Mouse (Mus musculus) Patski (cell line): ENCODE results near the gene Spata21. TPM values are rescaled to one million over a fixed set of nuclear protein-coding genes. Genes with fewer than 3 reads are reported as not detected.

Experiments used
- ATAC-seq: fragments of 100-300 bp; one replicate; pipeline ENCODE4 v1.8.0; 2021
- CTCF ChIA-PET: fragments of 350-600 bp; sonication (Branson Sonifier 250); formaldehyde crosslinking; loops from one replicate; lab custom pipeline; 2022; ENCODE audit warnings: inconsistent platforms; lab: Charles Lee
- POLR2A ChIA-PET: fragments of 350-600 bp; sonication (Branson Sonifier 250); formaldehyde crosslinking; loops from one replicate; lab custom pipeline; 2022; ENCODE audit warnings: antibody characterized with exemption, inconsistent platforms; lab: Charles Lee
- DNase-seq: peaks from one replicate; pipeline ENCODE4 v3.0.0-alpha.2; 2011; ENCODE audit warnings: low read depth, low spot score
- H3K27me3 ChIP-seq: fragments of 371-371 bp; one replicate; pipeline ENCODE4 v1.5.1; 2021
- CTCF ChIP-seq: fragments of 100-300 bp; IDR thresholded peaks from one replicate; pipeline ENCODE4 v1.5.1; 2021
- in situ Hi-C: fragments of 300-500 bp; cut with MboI; formaldehyde crosslinking; loops from 3 replicates; pipeline ENCODE4 v1.11.1; 2018; ENCODE audit warnings: low pct_unique_long_range_greater_than_20kb, mixed read lengths
- polyA plus RNA-seq: library from polyadenylated mRNA; unstranded; gene quantifications from one replicate; pipeline ENCODE4 v1.2.3, GENCODE M21; 2021

Spata21 gene
- polyA plus RNA-seq, 1 experiment from 2014 or later, result not detected

DNA sequence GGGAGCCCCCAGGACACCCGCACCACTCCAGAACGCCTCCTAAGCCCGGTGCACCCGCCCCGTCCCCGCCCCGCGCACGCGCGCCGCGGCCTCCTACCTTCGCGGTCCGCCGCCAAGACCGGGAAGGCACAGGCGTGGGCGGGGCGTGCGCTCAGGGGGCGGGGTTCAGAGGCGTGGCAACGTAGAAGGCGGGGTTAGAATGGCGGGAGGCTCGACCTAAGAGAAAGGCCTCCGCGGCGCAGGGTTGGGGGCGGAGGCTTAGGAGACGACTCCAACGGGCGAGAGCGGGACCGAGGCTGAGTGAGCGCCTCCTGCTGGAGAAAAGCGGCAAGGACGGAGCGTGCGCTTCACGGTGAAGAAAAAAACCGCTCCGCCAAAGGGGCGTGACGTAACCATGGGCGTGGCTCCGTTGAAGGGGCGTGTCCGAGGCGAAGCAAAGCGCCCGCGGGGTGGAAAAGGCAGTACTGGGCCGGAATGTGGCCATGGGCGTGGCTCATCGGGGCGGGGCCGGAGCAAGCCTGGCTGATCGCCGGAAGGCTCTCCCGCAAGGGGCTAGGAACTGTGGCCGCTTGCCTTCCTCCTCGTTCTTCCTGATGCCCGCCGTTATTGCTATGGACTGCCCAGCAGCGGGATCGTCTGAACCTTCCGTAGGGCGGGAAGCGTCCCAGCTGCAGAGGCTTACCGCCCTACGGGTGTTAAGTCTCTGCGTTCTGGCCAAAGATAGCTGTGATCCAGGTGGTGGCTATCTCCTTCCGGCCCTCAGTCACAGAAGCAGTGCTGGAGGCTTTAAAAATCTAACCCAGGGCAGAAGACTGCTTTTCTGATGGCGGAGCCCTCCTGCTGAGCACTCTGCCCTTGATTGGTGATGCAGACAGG, 27.5 kb upstream of the Spata21 start, which contains the start of gene Crocc:
TSS of gene Crocc (minus strand) at position 125 of the 876 bp plus-strand sequence.
- DNase-seq, result peak; percentile 95
- TF ChIP-seq CTCF, result no peak
- CTCF ChIA-PET, result interaction anchor here (1.2 kb wide), 1 partner anchor 29 kb away, joined by 3 read pairs; no protein-coding TSS in a partner anchor

DNA sequence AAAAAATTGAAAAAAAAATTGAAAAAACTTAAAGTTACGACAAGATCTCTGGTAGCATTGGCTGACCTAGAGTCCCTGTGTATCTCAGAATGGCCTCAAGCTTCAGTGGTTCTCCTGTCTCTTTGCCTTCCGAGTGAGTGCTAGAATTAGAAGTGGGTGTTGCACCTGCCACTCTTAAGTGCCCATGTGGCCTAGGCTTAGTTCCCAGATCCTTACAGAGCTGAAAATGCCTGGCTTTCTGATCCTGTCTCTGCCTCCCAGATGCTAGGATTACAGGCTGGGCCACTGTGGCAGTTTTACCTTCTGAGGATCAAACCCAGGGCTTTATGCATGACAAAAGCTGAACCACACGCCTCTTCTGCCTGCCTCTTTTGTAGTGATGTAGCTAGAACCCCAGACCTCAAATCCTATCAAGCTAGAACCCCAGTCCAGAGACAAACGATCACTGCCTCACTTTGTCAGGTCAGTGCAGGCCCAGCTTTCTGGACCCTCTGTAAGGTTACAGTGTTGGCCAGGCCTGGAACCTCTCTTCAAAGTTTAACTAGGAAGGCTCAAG, 24.0 kb upstream of the Spata21 start:
- no peaks in the 10 kb centered on the region for H3K27me3 ChIP-seq
- CTCF ChIA-PET, result no interaction called here
- in situ Hi-C loops, result no loop called here
- DNase-seq (no peak), ATAC-seq (no peak)
- POLR2A ChIA-PET, result no interaction called here
- TF ChIP-seq CTCF, result no peak

More for the DNA sequence above, 27.5 kb upstream of the Spata21 start, which contains the start of gene Crocc:
- POLR2A ChIA-PET, result interaction anchor here (0.6 to 1.1 kb wide), 2 partner anchors 9 to 267 kb away, joined by 3 read pairs; no protein-coding TSS in a partner anchor
- in situ Hi-C loops, result no loop called here
- H3K27me3 ChIP-seq, result no peaks in the 10 kb centered on the region
- ATAC-seq, result peak; percentile 89

DNA sequence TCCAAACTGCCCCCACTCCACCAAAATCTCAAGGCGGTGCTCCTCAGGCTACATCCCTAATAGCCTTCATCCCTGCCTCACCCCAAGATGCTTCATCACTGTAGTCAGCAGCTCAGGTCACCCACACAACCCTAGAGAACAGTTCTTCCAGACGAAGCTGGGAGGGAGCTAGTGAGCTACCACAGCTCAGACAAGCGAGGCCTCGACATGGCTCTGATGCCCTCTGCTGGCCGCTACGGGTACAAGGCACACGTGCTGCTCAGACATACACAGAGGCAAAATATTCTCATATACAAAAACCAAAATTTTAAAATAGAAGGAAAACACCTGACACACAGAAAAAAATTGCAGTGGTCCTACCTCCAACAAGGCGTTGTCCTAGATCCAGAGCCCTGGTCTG, 23.0 kb upstream of the Spata21 start:
- no peak for DNase-seq
- ATAC-seq, result no peak
- ChIA-PET POLR2A (no interaction called here), CTCF (interaction anchor here (0.9 kb wide), 1 partner anchor 13 kb away, joined by 3 read pairs; no protein-coding TSS in a partner anchor)
- no peak for TF ChIP-seq CTCF
- no peaks in the 10 kb centered on the region for H3K27me3 ChIP-seq
- in situ Hi-C loops, result no loop called here

DNA sequence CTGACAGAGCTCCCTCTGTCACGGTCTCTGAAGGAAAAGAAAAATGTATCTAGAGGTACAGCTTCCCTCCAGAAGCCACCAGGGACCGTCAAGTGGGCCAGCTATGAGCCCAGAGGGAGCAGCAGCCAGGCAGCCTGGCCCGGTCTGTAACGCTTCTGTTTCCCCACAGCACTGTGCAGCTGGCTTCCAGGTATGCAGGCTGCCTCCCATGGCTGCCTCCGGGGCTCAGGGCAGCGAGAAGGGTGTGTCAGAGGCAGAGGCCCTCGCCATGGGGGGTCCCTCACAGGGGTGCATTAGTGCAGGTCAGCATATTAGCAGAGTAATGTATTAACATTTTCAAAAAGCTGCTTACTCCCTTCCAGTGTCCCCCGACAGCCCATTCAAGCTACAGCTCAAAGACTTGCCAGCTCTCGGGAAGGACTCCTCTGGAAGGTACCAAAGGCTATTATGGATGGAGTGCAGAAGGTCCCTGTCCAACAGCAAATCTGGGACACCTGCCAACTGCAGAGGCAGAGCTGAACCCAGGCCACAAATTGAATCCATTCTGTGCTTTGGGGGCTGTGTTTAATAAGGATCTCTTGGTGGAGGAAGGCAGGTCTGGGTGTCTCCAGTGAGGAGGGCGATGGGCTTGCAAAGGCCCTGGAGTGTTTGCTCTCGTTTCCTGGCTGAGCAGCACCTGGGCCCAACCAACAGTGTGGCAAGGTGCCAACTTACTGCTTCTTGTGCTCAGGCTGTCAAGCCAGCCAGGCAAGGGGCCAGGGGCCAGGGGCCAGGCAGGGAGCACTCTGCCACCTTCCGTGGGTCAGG, 21.2 kb upstream of the Spata21 start:
- peak; percentile 68 for ATAC-seq
- TF ChIP-seq CTCF, result no peak
- no peaks in the 10 kb centered on the region for H3K27me3 ChIP-seq
- DNase-seq, result no peak
- ChIA-PET CTCF (no interaction called here), POLR2A (interaction anchor here (1.2 kb wide), 1 partner anchor 10 kb away, joined by 4 read pairs; no protein-coding TSS in a partner anchor)
- in situ Hi-C loops, result no loop called here

DNA sequence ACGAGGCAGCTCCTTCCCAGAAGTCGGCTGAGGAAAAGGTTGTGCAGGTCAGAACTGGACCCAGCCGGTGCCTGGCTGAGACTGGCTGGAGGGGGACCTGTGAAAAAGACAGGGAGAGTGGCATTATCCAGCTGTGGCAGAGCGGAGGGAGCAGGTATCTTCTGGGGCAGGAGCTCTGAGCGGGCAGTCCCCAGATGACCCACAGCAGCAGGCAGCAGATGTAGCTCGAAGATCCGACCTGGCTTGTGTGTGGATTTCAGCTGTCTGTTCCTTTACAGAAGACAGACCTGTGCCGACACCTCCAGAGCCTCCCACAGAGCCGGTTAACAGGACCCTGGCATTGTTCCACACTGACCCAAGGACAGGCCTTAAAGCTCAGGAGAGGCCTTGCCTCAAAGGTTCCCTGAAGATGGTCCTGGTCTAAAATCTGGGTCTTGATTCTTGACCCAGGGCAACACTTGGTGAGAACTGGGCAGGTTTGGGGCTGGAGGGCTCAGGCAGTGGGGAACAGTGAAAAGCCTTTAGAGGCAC, 20.6 kb upstream of the Spata21 start:
- no peak for ATAC-seq
- TF ChIP-seq CTCF, result no peak
- no peaks in the 10 kb centered on the region for H3K27me3 ChIP-seq
- in situ Hi-C loops, result no loop called here
- POLR2A ChIA-PET, result interaction anchor here (1.2 kb wide), 1 partner anchor 9 kb away, joined by 4 read pairs; no protein-coding TSS in a partner anchor
- CTCF ChIA-PET, result interaction anchor here (1.0 kb wide), 1 partner anchor 24 kb away, joined by 4 read pairs; no protein-coding TSS in a partner anchor
- no peak for DNase-seq

DNA sequence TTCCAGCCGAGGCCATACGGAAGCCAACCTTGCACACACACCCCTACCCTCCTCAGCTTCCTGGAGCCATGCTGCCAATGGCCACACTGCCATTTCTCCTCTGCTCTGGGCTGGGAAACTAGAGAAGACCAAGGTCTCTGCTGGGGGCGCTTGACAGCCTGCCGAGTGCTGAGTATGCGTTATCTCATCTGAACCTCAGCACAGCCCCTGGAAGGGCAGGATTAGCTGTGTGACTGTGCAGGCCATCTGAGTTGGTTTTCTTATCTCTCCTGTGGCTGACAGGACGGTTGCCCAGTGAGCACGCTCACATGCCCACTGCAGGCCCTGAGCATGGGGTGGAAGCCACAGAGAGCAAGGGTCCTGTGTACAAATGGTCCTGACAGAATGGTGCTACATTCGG, 19.5 kb upstream of the Spata21 start:
- no peak for TF ChIP-seq CTCF
- no peak for DNase-seq
- no peaks in the 10 kb centered on the region for H3K27me3 ChIP-seq
- no peak for ATAC-seq
- CTCF ChIA-PET, result interaction anchor here (0.8 to 1.0 kb wide), 2 partner anchors 10 to 25 kb away, joined by 3 to 4 read pairs; partner anchors contain the start of gene Necap2
- POLR2A ChIA-PET, result interaction anchor here (1.5 kb wide), 1 partner anchor 9 kb away, joined by 4 read pairs; no protein-coding TSS in a partner anchor
- in situ Hi-C loops, result no loop called here

DNA sequence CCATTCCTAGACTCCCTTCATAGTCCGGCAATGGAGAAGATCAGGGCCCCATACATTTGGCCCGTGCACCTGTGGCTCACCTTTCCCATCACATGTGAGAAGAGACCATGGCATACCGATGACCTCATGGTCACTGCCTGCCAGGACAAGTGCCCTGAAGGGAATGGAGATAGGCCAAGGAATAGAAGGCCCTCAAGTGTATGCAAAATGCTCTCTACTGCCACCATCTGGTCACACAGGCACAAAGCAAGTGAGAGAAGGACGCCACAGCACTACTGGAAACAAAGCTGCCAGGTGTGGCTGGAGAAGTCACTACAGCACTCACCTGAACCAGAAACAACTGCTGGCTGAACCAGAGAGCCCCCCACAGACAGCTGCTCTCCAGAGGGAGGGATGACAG, 18.4 kb upstream of the Spata21 start:
- H3K27me3 ChIP-seq, result no peaks in the 10 kb centered on the region
- ChIA-PET CTCF (interaction anchor here (0.8 to 1.0 kb wide), 2 partner anchors 10 to 26 kb away, joined by 3 read pairs; no protein-coding TSS in a partner anchor), POLR2A (interaction anchor here (0.9 kb wide), 1 partner anchor 9 kb away, joined by 3 read pairs; no protein-coding TSS in a partner anchor)
- TF ChIP-seq CTCF, result no peak
- in situ Hi-C loops, result no loop called here
- DNase-seq, result no peak
- no peak for ATAC-seq

DNA sequence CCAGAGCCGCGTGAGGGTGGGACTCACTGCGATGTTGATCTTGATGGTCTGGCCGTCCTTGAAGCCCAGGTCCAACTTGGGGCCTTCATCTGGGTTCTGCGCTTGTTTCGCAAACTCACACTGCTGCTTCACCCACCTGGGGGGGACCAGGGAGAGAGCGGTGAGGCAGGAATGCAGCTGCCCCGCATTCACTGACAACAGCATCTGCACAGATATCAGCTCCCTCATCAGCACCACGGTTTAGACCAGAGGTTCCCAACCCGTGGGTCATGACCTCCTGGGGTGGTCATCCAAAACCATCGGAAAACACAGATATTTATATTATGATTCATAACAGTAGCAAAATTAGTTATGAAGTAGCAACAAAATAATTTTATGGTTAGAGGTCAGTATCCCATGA, 15.6 kb upstream of the Spata21 start:
- no peak for ATAC-seq
- ChIA-PET CTCF (no interaction called here), POLR2A (no interaction called here)
- no peaks in the 10 kb centered on the region for H3K27me3 ChIP-seq
- no peak for DNase-seq
- in situ Hi-C loops, result no loop called here
- no peak for TF ChIP-seq CTCF

DNA sequence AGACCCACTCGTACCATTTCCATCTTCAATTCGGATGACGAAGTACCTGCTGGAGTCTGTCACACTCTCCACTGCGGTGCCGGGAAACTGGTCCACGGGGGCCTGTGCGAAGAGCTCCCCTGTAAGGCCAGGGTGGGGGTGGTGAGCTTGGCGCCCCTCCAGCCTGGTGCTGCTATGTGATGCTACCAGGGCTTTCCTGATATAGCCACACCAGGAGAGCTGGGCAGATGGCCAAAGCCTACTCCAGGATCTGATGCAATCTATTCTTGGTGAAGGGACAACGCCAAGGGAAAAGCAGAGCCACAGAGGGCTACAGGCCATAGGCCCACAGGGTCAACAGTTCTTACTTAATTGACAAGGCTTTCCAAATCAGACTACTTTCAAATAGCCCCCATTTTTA, 14.5 kb upstream of the Spata21 start:
- DNase-seq (no peak), ATAC-seq (no peak)
- POLR2A ChIA-PET, result no interaction called here
- in situ Hi-C loops, result no loop called here
- no peaks in the 10 kb centered on the region for H3K27me3 ChIP-seq
- CTCF ChIA-PET, result no interaction called here
- no peak for TF ChIP-seq CTCF

DNA sequence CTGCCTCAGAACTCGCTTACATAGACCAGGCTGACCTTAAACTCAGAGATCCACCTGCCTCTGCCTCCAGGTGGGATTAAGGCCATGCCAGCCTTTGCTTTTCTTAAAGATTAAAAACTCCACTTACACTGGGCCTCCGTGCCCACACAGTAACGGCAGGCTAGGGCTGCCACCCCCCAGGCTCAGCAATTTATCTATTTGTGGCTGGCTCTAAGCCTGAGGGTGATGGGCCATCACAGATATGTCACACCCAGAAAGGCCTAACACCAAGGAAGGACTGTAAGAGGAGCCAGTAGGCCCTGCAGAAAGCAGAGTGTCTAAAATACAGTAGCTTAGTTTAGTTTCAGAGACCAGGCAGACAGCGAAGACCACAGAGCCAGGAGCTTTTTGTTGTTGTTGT, 14.0 kb upstream of the Spata21 start:
- no peak for DNase-seq
- H3K27me3 ChIP-seq, result no peaks in the 10 kb centered on the region
- ChIA-PET CTCF (no interaction called here), POLR2A (no interaction called here)
- no peak for ATAC-seq
- in situ Hi-C loops, result no loop called here
- TF ChIP-seq CTCF, result no peak
